13 mouse cellular contexts compared by ENCODE assay signal in genomic region chr11:117931576-117931975, GRCm38 (mm10). TPM values are rescaled to one million over a fixed set of nuclear protein-coding genes. Genes with fewer than 3 reads are reported as not detected.
A peak's percentile ranks its signal among the peaks of the same experiment; 100 is the strongest.
DNase-seq lines count a peak whose midpoint lies in the region; ATAC-seq lines count a peak whose summit lies in the region.
"Had no signal": no experiment of that assay in that cellular context is flagged by ENCODE, and none has a peak within 500 bp of the region (broad histone marks: within the 10 kb centered on the region; RNA-seq: fewer than 3 reads in every experiment).

No protein-coding gene starts in this region.

- intact Hi-C loops in heart, postnatal 25 days (cut with DNase I): no loop called here

- 0 out of 2 replicates have a peak overlapping the region, but pooled peaks have one; percentile 11 for H3K27ac ChIP-seq in heart, embryonic 16.5 days (ENCODE audit: low read length)
- peak overlapping the region; percentile 82 for H3K27ac ChIP-seq in embryonic facial prominence, embryonic 13.5 days
- H3K27ac ChIP-seq in intestine, embryonic 14.5 days (ENCODE audit: low read depth): 0 out of 2 replicates have a peak overlapping the region, but pooled peaks have one; percentile 67
- H3K27ac ChIP-seq in stomach, embryonic 15.5 days: peak overlapping the region; percentile 85; the same call in 1 of the 2 replicates
- H3K27ac ChIP-seq: liver, embryonic 12.5 days had no signal

- H3K4me3 ChIP-seq in heart, embryonic 16.5 days (ENCODE audit: low read length): no peak overlapping the region
- no peak overlapping the region for H3K4me3 ChIP-seq in embryonic facial prominence, embryonic 13.5 days
- H3K4me3 ChIP-seq in intestine, embryonic 14.5 days (ENCODE audit: low read depth, low read length): no peak overlapping the region
- H3K4me3 ChIP-seq in stomach, embryonic 15.5 days (replicated peaks): no peak overlapping the region

- no peak overlapping the region for H3K4me2 ChIP-seq in heart, embryonic 16.5 days (ENCODE audit: low read depth, low read length)
- no peak overlapping the region for H3K4me2 ChIP-seq in embryonic facial prominence, embryonic 13.5 days
- no peak overlapping the region for H3K4me2 ChIP-seq in intestine, embryonic 14.5 days (ENCODE audit: low read length)
- H3K4me2 ChIP-seq in stomach, embryonic 15.5 days: no peak overlapping the region

- WGBS in heart, embryonic 16.5 days: 75% methylated on average over 6 of the region's 6 CpGs
- 55% methylated on average over 6 of the region's 6 CpGs for WGBS in embryonic facial prominence, embryonic 13.5 days
- 63% methylated on average over 6 of the region's 6 CpGs for WGBS in intestine, embryonic 14.5 days
- 55% methylated on average over 6 of the region's 6 CpGs for WGBS in stomach, embryonic 15.5 days

- no peaks in the 10 kb centered on the region for H3K9me3 ChIP-seq in heart, embryonic 16.5 days (replicated peaks; ENCODE audit: control insufficient read depth, low read length)
- H3K9me3 ChIP-seq in embryonic facial prominence, embryonic 13.5 days: no peaks in the 10 kb centered on the region
- H3K9me3 ChIP-seq in intestine, embryonic 14.5 days (ENCODE audit: control insufficient read depth, low read length): no peaks in the 10 kb centered on the region
- H3K9me3 ChIP-seq in stomach, embryonic 15.5 days: no peaks in the 10 kb centered on the region
- H3K9me3 ChIP-seq: G1E; liver, embryonic 12.5 days; lung, embryonic 15.5 days had no signal

- DNase-seq in heart, postnatal 25 days (ENCODE audit: low spot score): no peak
- DNase-seq in intestine, embryonic 14.5 days (ENCODE audit: low spot score): no peak
- DNase-seq in adrenal gland, postnatal 4 days (ENCODE audit: low spot score in 2 of 2): no peak
- no peak for DNase-seq in spleen, postnatal 14 days (ENCODE audit: low spot score in 2 of 2)
- DNase-seq: cerebellum, postnatal 10 days; embryo, embryonic 11 days; left cerebral cortex, postnatal 4 days had no signal

- H3K4me1 ChIP-seq in heart, embryonic 16.5 days (ENCODE audit: control insufficient read depth, insufficient read depth, low read length): peaks cover 32% of the 10 kb centered on the region
- peaks cover 64% of the 10 kb centered on the region for H3K4me1 ChIP-seq in embryonic facial prominence, embryonic 13.5 days
- H3K4me1 ChIP-seq in intestine, embryonic 14.5 days (replicated peaks; ENCODE audit: control insufficient read depth, insufficient read depth, low read length): peaks cover 53% of the 10 kb centered on the region
- peaks cover 61% of the 10 kb centered on the region for H3K4me1 ChIP-seq in stomach, embryonic 15.5 days

- no peak overlapping the region for H3K9ac ChIP-seq in heart, embryonic 16.5 days (ENCODE audit: low read length)
- H3K9ac ChIP-seq in embryonic facial prominence, embryonic 13.5 days: no peak overlapping the region
- H3K9ac ChIP-seq in intestine, embryonic 14.5 days (ENCODE audit: low read length): no peak overlapping the region
- H3K9ac ChIP-seq in stomach, embryonic 15.5 days: no peak overlapping the region

- no peaks in the 10 kb centered on the region for H3K36me3 ChIP-seq in heart, embryonic 16.5 days (ENCODE audit: control insufficient read depth, insufficient read depth)
- H3K36me3 ChIP-seq in embryonic facial prominence, embryonic 13.5 days: no peaks in the 10 kb centered on the region
- no peaks in the 10 kb centered on the region for H3K36me3 ChIP-seq in intestine, embryonic 14.5 days (ENCODE audit: control insufficient read depth, insufficient read depth, low read length)
- no peaks in the 10 kb centered on the region for H3K36me3 ChIP-seq in stomach, embryonic 15.5 days
- H3K36me3 ChIP-seq: G1E; liver, embryonic 12.5 days; lung, embryonic 15.5 days had no signal

- no peak for ATAC-seq in heart, embryonic 16.5 days (replicated peaks; ENCODE audit: extremely low read depth, insufficient read depth, low FRiP score)
- ATAC-seq in embryonic facial prominence, embryonic 13.5 days (ENCODE audit: insufficient number of reproducible peaks, insufficient read depth, low FRiP score, low TSS enrichment, low read depth): no peak
- no peak for ATAC-seq in intestine, embryonic 14.5 days (replicated peaks; ENCODE audit: low FRiP score, low TSS enrichment, low read depth)
- ATAC-seq in stomach, embryonic 15.5 days (ENCODE audit: insufficient read depth, low FRiP score, low read depth): no peak
- ATAC-seq: liver, embryonic 12.5 days had no signal

- peaks cover 13% of the 10 kb centered on the region for H3K27me3 ChIP-seq in heart, embryonic 16.5 days (ENCODE audit: control insufficient read depth, insufficient read depth, low read length)
- H3K27me3 ChIP-seq in embryonic facial prominence, embryonic 13.5 days: peaks cover 24% of the 10 kb centered on the region
- no peaks in the 10 kb centered on the region for H3K27me3 ChIP-seq in intestine, embryonic 14.5 days (replicated peaks; ENCODE audit: control insufficient read depth, insufficient read depth, low read length)
- no peaks in the 10 kb centered on the region for H3K27me3 ChIP-seq in stomach, embryonic 15.5 days (replicated peaks)

RNA-seq across cellular contexts. Expression of gene Socs3, which starts 38.3 kb away (rescaled TPM):
- polyA plus RNA-seq in heart, embryonic 16.5 days (2015; fragmentation: Nextera tagmentation; extraction: Ambion mirVana): 7.2 and 8.2 TPM in 2 replicates
- total RNA-seq in heart, postnatal 25 days (2021): 1 to 10 TPM; 5.2 to 6.3 TPM
- polyA plus RNA-seq in embryonic facial prominence, embryonic 13.5 days (2015; fragmentation: Nextera tagmentation; extraction: Ambion mirVana): 12.7 and 15.0 TPM in 2 replicates
- polyA plus RNA-seq in intestine, embryonic 14.5 days (2014; fragmentation: Nextera tagmentation; extraction: Ambion mirVana): 8.1 and 8.7 TPM in 2 replicates
- 16.0 and 18.5 TPM in 2 replicates for polyA plus RNA-seq in stomach, embryonic 15.5 days (2015; fragmentation: Nextera tagmentation; extraction: Ambion mirVana)
- total RNA-seq in adrenal gland, postnatal 4 days (2021): 10 to 100 TPM; 11.8 to 12.7 TPM

RNA-seq across cellular contexts. Expression of gene Pgs1, which starts 54.5 kb away (rescaled TPM):
- polyA plus RNA-seq in heart, embryonic 16.5 days (2015; fragmentation: Nextera tagmentation; extraction: Ambion mirVana): 26.9 and 28.9 TPM in 2 replicates
- 10 to 100 TPM; 18.1 to 18.2 TPM for total RNA-seq in heart, postnatal 25 days (2021)
- polyA plus RNA-seq in embryonic facial prominence, embryonic 13.5 days (2015; fragmentation: Nextera tagmentation; extraction: Ambion mirVana): 37.4 and 39.5 TPM in 2 replicates
- 31.6 and 33.8 TPM in 2 replicates for polyA plus RNA-seq in intestine, embryonic 14.5 days (2014; fragmentation: Nextera tagmentation; extraction: Ambion mirVana)
- polyA plus RNA-seq in stomach, embryonic 15.5 days (2015; fragmentation: Nextera tagmentation; extraction: Ambion mirVana): 31.7 and 34.6 TPM in 2 replicates
- 10 to 100 TPM; 39.1 to 40.4 TPM for total RNA-seq in adrenal gland, postnatal 4 days (2021)

RNA-seq across cellular contexts. Expression of gene Tha1, which starts 58.3 kb away (rescaled TPM):
- 6.5 and 7.4 TPM in 2 replicates for polyA plus RNA-seq in heart, embryonic 16.5 days (2015; fragmentation: Nextera tagmentation; extraction: Ambion mirVana)
- total RNA-seq in heart, postnatal 25 days (2021): 1 to 10 TPM; 6.7 to 7.3 TPM
- polyA plus RNA-seq in embryonic facial prominence, embryonic 13.5 days (2015; fragmentation: Nextera tagmentation; extraction: Ambion mirVana): 2.7 and 2.9 TPM in 2 replicates
- polyA plus RNA-seq in intestine, embryonic 14.5 days (2014; fragmentation: Nextera tagmentation; extraction: Ambion mirVana): 4.5 and 5.1 TPM in 2 replicates
- polyA plus RNA-seq in stomach, embryonic 15.5 days (2015; fragmentation: Nextera tagmentation; extraction: Ambion mirVana): 7.1 and 7.2 TPM in 2 replicates
- total RNA-seq in adrenal gland, postnatal 4 days (2021): 10 to 100 TPM; 15.1 to 15.6 TPM
- total RNA-seq: G1E had no signal
- polyA plus RNA-seq: G1E had no signal

Comparison
In these comparisons a context has a peak if more than half of its experiments do, and no peak if none do; other contexts are left out.
1. H3K27ac ChIP-seq: peak in every context shown above with its lines; median percentile 85 in stomach, embryonic 15.5 days; 82 in embryonic facial prominence, embryonic 13.5 days; 67 in intestine, embryonic 14.5 days; 11 in heart, embryonic 16.5 days.